Mouse (Mus musculus) ES-Bruce4 (cell line): ENCODE measurements around the gene Akap2. TPM values are rescaled to one million over a fixed set of nuclear protein-coding genes. Genes with fewer than 3 reads are reported as not detected.
A peak's percentile ranks its signal among the peaks of the same experiment; 100 is the strongest.

Source experiments
- H3K27ac ChIP-seq: 2 replicates; pipeline ENCODE4 v1.5.1; 2012; ENCODE audit warnings: low read length, inconsistent platforms; ENCODE audit not compliant: insufficient read depth
- H3K27me3 ChIP-seq: 2 replicates; pipeline ENCODE4 v1.6.1; 2012; ENCODE audit warnings: mild to moderate bottlenecking, low read length, inconsistent platforms; ENCODE audit not compliant: control insufficient read depth, poor library complexity, insufficient read depth, severe bottlenecking
- H3K36me3 ChIP-seq: 2 replicates; pipeline ENCODE4 v1.6.1; 2012; ENCODE audit warnings: inconsistent platforms, mild to moderate bottlenecking, low read length, moderate library complexity; ENCODE audit not compliant: control insufficient read depth, poor library complexity, insufficient read depth, severe bottlenecking
- H3K4me1 ChIP-seq: one replicate; pipeline ENCODE4 v1.8.1; 2011; ENCODE audit warnings: low read length; ENCODE audit not compliant: control insufficient read depth, insufficient read depth
- H3K4me3 ChIP-seq: 2 replicates; pipeline ENCODE4 v1.5.1; 2011; ENCODE audit warnings: low read depth, mild to moderate bottlenecking, low read length
- H3K9ac ChIP-seq: 2 replicates; pipeline ENCODE4 v1.6.1; 2012; ENCODE audit warnings: low read depth, mild to moderate bottlenecking, inconsistent platforms; ENCODE audit not compliant: poor library complexity, severe bottlenecking
- H3K9me3 ChIP-seq: replicated peaks from 2 replicates; pipeline ENCODE4 v1.6.1; 2012; ENCODE audit warnings: mild to moderate bottlenecking, low read length, inconsistent platforms; ENCODE audit not compliant: control insufficient read depth, poor library complexity, insufficient read depth, severe bottlenecking
- CTCF ChIP-seq: IDR thresholded peaks from one replicate; pipeline ENCODE4 v1.8.1; 2011; ENCODE audit warnings: low read depth, low read length
- EP300 ChIP-seq: IDR thresholded peaks from 2 replicates; pipeline ENCODE4 v1.6.1; 2011; ENCODE audit warnings: low read depth, low read length; ENCODE audit not compliant: insufficient read depth
- POLR2A ChIP-seq: IDR thresholded peaks from one replicate; pipeline ENCODE4 v1.8.1; 2011; ENCODE audit warnings: low read length; ENCODE audit not compliant: insufficient read depth
- polyA plus RNA-seq: library from polyadenylated mRNA; stranded (reverse); fragments of >200 nt; gene quantifications from 2 replicates; pipeline ENCODE4 v1.2.4, GENCODE M21; 2011; ENCODE audit warnings: low read depth; ENCODE audit not compliant: missing spikeins, insufficient read depth, insufficient read length

Akap2 gene
- polyA plus RNA-seq, 1 experiment, result 96.5 TPM

DNA sequence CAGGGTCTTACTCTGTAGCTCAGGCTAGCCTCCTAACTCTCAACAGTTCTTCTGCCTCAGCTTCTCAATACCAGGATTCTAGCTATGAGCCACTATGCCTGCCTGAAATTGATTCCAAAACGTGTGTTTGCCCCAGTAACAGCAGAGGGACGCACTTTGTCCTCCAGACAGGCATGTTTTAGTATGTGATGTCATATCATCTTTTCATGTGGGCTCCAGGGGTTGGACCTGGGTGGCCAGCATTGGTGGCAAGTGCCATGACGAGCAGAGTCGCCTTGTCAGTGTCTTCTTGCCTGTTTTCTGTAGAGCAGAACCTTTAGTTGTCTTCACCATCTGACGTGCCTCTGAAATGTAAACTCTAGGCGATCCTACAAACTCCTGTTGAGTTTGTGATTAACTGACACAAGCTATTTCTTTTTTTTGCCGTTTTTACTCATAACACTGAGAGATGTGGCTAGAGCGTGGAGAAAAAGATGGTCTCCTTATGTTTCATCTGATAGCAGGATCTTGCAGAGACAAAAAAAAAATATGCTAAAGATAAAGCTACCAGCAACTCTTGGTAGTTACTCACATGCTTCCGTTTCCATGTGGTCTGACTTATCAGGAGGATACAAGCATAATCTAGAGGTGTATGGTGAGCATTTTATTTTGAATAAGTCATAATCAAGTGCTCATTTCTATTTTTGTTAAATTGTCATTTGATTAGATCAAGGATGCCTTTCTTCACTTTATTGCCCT lies 80.3 kb downstream of the Akap2 start:
- H3K4me3 ChIP-seq, result no peak overlapping the region
- peaks cover 5% of the 10 kb centered on the region for H3K4me1 ChIP-seq
- H3K27me3 ChIP-seq, result no peaks in the 10 kb centered on the region
- no peaks in the 10 kb centered on the region for H3K9me3 ChIP-seq
- H3K36me3 ChIP-seq, result no peaks in the 10 kb centered on the region
- TF ChIP-seq POLR2A (no peak), CTCF (no peak), EP300 (no peak)
- no peak overlapping the region for H3K9ac ChIP-seq
- H3K27ac ChIP-seq, result peak overlapping the region; percentile 39

DNA sequence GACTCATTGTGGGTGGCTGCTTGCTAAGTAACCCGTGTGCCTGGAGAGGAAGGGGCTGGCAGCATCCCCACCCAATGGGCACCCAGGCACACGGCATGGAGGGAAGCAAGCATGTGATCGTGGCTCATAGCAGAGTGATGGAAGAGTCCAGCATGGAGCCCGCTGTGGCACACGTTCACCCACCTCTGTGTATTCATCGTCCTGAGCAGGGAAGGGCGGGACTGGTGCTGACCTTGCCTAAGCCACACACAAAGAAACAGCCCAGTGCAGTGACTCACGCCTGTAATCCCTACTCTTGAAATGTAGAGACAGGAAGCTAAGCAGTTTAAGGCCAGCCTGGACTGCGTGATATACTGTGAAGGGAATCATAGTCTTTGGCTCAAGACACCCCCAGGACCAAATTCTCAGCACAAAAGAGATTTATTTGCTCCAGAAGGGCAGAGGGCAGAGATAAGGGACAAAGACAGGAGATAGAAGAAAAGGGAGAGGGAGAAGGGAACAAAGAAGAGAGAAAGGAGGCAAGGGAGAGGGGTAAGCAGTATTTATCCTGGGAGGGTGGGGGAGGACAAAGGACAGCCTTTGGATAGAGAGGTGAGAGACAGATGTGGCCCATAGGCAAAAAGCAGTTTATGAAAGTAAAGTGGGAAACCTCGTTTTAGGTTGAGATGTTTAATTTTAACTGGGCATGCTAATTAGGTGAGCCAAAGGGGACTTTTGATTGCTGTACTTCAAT lies 81.0 kb downstream of the Akap2 start:
- TF ChIP-seq CTCF, result no peak
- TF ChIP-seq EP300, result peak; percentile 77; the same call in 1 of the 2 replicates
- TF ChIP-seq POLR2A, result no peak

DNA sequence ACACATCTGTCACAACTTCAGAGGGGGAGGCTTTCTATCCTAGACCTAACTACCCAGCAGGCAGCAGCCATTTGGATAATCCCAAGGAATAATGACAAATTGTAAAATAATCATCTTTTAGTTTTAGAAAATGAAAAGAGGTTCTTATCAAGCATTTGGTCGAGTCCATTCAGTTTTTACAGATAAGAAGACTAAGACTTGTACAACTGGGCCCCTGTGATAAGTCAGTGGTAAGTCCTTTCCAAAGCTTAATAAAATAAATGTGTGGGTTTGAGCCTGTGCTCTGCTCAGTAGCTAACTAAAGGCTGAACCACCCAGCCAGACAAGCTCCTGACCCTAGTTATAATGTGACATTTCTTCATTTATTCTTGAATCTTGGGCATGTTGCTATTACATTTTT lies 81.8 kb downstream of the Akap2 start:
- Histone ChIP-seq H3K36me3 (no peaks in the 10 kb centered on the region), H3K4me3 (no peak overlapping the region), H3K27ac (no peak overlapping the region), H3K27me3 (no peaks in the 10 kb centered on the region), H3K9ac (no peak overlapping the region), H3K4me1 (peaks cover 5% of the 10 kb centered on the region), H3K9me3 (no peaks in the 10 kb centered on the region)
- TF ChIP-seq EP300, result no peak
- no peak for TF ChIP-seq CTCF
- TF ChIP-seq POLR2A, result no peak

More for the DNA sequence above, 81.0 kb downstream of the Akap2 start:
- Histone ChIP-seq H3K27ac (peak overlapping the region; percentile 39), H3K4me3 (no peak overlapping the region), H3K27me3 (no peaks in the 10 kb centered on the region), H3K36me3 (no peaks in the 10 kb centered on the region), H3K9me3 (no peaks in the 10 kb centered on the region), H3K4me1 (peaks cover 5% of the 10 kb centered on the region), H3K9ac (no peak overlapping the region)

DNA sequence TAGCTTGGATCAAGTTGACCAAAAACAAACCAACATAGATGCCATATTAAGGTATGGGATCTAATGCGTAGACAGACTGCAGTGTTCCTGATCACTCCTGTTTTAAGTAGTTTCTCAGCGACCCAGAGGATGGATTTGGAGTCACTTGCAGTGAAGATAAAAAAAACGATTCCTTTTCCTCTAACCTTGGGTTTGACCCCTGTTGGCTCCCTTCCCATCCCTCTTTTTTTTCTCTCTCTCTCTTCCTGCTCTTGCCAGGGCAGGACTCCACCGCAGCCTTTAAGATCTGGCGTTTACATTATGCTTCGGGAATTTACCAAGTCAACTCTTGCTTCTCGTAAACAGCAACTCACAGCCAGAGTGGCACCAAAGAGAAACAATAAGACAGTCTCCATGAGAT lies 83.8 kb downstream of the Akap2 start:
- TF ChIP-seq CTCF (no peak), POLR2A (no peak), EP300 (no peak)
- Histone ChIP-seq H3K27me3 (no peaks in the 10 kb centered on the region), H3K9ac (no peak overlapping the region), H3K27ac (no peak overlapping the region), H3K4me1 (peaks cover 3% of the 10 kb centered on the region), H3K4me3 (no peak overlapping the region), H3K36me3 (no peaks in the 10 kb centered on the region), H3K9me3 (no peaks in the 10 kb centered on the region)

DNA sequence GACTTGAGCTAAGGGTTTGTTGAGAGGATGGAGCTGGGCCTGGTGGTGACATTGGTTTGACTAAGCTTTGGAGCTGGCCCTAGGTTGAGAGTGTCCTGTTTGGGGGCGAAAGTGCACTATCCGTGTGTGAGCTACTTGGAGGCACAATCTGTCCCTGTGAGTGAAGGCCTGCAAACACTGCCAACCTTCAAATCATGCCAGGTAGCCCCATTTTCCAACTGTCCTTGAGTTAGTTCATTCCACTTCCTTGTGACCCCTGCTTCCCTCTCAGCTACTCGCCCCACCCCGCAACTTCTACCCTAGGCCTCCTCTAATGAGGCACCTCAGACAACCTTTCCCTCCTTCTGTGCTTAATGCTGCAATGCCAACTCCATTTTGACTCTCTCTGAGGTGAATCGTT lies 84.5 kb downstream of the Akap2 start:
- no peak for TF ChIP-seq EP300
- no peak for TF ChIP-seq CTCF
- TF ChIP-seq POLR2A, result no peak
- Histone ChIP-seq H3K9ac (no peak overlapping the region), H3K4me3 (no peak overlapping the region), H3K4me1 (peaks cover 3% of the 10 kb centered on the region), H3K27ac (no peak overlapping the region; the same call in 1 of the 2 replicates), H3K9me3 (no peaks in the 10 kb centered on the region), H3K27me3 (no peaks in the 10 kb centered on the region), H3K36me3 (no peaks in the 10 kb centered on the region)

DNA sequence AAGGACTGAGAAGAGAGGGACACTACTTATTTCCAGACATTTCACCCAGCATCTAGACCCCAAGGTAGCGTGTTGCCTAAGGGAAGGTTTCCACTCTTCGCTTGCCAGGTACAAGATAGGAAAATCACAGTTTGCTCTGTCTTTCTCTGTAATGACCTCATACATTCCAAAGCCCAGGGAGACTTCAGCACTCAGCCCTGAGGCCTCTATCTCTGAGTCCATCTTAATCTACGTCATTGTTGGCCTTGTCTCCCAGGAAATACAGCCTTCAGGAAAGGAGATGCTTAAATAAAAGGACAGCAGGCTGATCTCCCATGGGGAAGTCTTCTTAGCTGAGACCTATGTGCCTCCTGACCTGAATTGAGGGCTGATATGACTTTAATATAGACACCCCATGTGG lies 85.0 kb downstream of the Akap2 start:
- no peaks in the 10 kb centered on the region for H3K27me3 ChIP-seq
- H3K4me1 ChIP-seq, result peaks cover 3% of the 10 kb centered on the region
- H3K27ac ChIP-seq, result no peak overlapping the region; the same call in 1 of the 2 replicates
- no peaks in the 10 kb centered on the region for H3K36me3 ChIP-seq
- H3K9me3 ChIP-seq, result no peaks in the 10 kb centered on the region
- H3K4me3 ChIP-seq, result no peak overlapping the region
- no peak for TF ChIP-seq POLR2A
- H3K9ac ChIP-seq, result no peak overlapping the region
